Mouse (Mus musculus) MEL (cell line): ENCODE data around the gene Fmc1. TPM values are rescaled to one million over a fixed set of nuclear protein-coding genes. Genes with fewer than 3 reads are reported as not detected.
A peak's percentile ranks its signal among the peaks of the same experiment; 100 is the strongest.

Experiments used
- DNase-seq: peaks from one replicate; pipeline ENCODE4 v3.0.0; 2011; ENCODE audit warnings: low read depth, low spot score
- H3K27ac ChIP-seq: 2 replicates; pipeline ENCODE4 v1.5.1; 2012; ENCODE audit warnings: low read depth, mild to moderate bottlenecking, control low read depth, low read length, moderate library complexity; ENCODE audit not compliant: control insufficient read depth
- H3K27me3 ChIP-seq, 2 experiments: fragments of 150-350 bp in 1 of 2; sonication (generic) in 1 of 2; 2 replicates each; pipeline ENCODE4 v1.6.1; 2012; ENCODE audit warnings: low read length in 2 of 2, mild to moderate bottlenecking in 2 of 2, improper control_type of control experiment in 1 of 2, moderate library complexity in 1 of 2; ENCODE audit not compliant: insufficient read depth in 2 of 2, control insufficient read depth in 1 of 2
- H3K36me3 ChIP-seq, 2 experiments: 2 replicates each; pipeline ENCODE4 v1.6.1; 2012 to 2014; ENCODE audit warnings: low read length in 2 of 2, improper control_type of control experiment in 1 of 2, inconsistent platforms in 1 of 2, mild to moderate bottlenecking in 1 of 2; ENCODE audit not compliant: insufficient read depth in 2 of 2, control insufficient read depth in 1 of 2
- H3K4me1 ChIP-seq, 2 experiments: fragments of 150-350 bp in 1 of 2; sonication (generic) in 1 of 2; 2 replicates each; pipeline ENCODE4 v1.6.1; 2012; ENCODE audit warnings: low read length in 2 of 2, improper control_type of control experiment in 1 of 2, mild to moderate bottlenecking in 1 of 2; ENCODE audit not compliant: insufficient read depth in 2 of 2, control insufficient read depth in 1 of 2
- H3K4me3 ChIP-seq, 2 experiments: fragments of 150-350 bp in 1 of 2; sonication (generic) in 1 of 2; 2 replicates each; pipeline ENCODE4 v1.5.1; 2012; ENCODE audit warnings: low read depth in 2 of 2, low read length in 2 of 2, mild to moderate bottlenecking in 2 of 2, moderate library complexity in 2 of 2, control low read depth in 1 of 2, improper control_type of control experiment in 1 of 2; ENCODE audit not compliant: control insufficient read depth in 1 of 2, insufficient read depth in 1 of 2
- H3K79me2 ChIP-seq: 2 replicates; pipeline ENCODE4 v1.6.1; 2012; ENCODE audit warnings: mild to moderate bottlenecking, low read length, moderate library complexity; ENCODE audit not compliant: control insufficient read depth, poor library complexity, insufficient read depth
- H3K9ac ChIP-seq: 2 replicates; pipeline ENCODE4 v1.6.1; 2012; ENCODE audit warnings: low read depth, mild to moderate bottlenecking, control low read depth, low read length, moderate library complexity; ENCODE audit not compliant: control insufficient read depth, poor library complexity, severe bottlenecking
- H3K9me3 ChIP-seq: fragments of 150-350 bp; sonication (generic); replicated peaks from 2 replicates; pipeline ENCODE4 v1.6.1; 2012; ENCODE audit warnings: mild to moderate bottlenecking, low read length, improper control_type of control experiment, moderate library complexity; ENCODE audit not compliant: insufficient read depth
- BHLHE40 ChIP-seq: IDR thresholded peaks from 2 replicates; pipeline ENCODE4 v1.6.1; 2012; ENCODE audit warnings: low read depth, mild to moderate bottlenecking, inconsistent platforms, low read length, improper control_type of control experiment, borderline replicate concordance
- CHD1 ChIP-seq: IDR thresholded peaks from 2 replicates; pipeline ENCODE4 v1.6.1; 2012; ENCODE audit warnings: low read depth, mild to moderate bottlenecking, inconsistent platforms, low read length, improper control_type of control experiment
- CHD2 ChIP-seq: IDR thresholded peaks from 2 replicates; pipeline ENCODE4 v1.6.1; 2011; ENCODE audit warnings: low read length, improper control_type of control experiment
- CTCF ChIP-seq, 3 experiments: IDR thresholded peaks in 2 of 3; conservative IDR thresholded peaks in 1 of 3; 2 replicates each; pipeline ENCODE4 v1.5.1; 2011 to 2012; ENCODE audit warnings: low read length in 3 of 3, low read depth in 2 of 3, mild to moderate bottlenecking in 2 of 3, improper control_type of control experiment in 1 of 3, inconsistent platforms in 1 of 3, mixed read lengths in 1 of 3, moderate library complexity in 1 of 3; ENCODE audit not compliant: control insufficient read depth in 1 of 3, insufficient read depth in 1 of 3, poor library complexity in 1 of 3, severe bottlenecking in 1 of 3
- E2F4 ChIP-seq: IDR thresholded peaks from 2 replicates; pipeline ENCODE4 v1.6.1; 2011; ENCODE audit warnings: low read depth, low read length, improper control_type of control experiment, borderline replicate concordance
- EP300 ChIP-seq, 2 experiments: IDR thresholded peaks; 2 replicates each; pipeline ENCODE4 v1.6.1; 2011; ENCODE audit warnings: improper control_type of control experiment in 2 of 2, low read length in 2 of 2, low read depth in 1 of 2, mild to moderate bottlenecking in 1 of 2
- ETS1 ChIP-seq: IDR thresholded peaks from 2 replicates; pipeline ENCODE4 v1.6.1; 2012; ENCODE audit warnings: low read depth, mild to moderate bottlenecking, inconsistent platforms, low read length, improper control_type of control experiment, moderate library complexity
- HCFC1 ChIP-seq: IDR thresholded peaks from 2 replicates; pipeline ENCODE4 v1.6.1; 2012; ENCODE audit warnings: low read depth, mild to moderate bottlenecking, inconsistent platforms, low read length, improper control_type of control experiment, moderate library complexity
- KAT2A ChIP-seq: conservative IDR thresholded peaks from 2 replicates; pipeline ENCODE4 v1.6.1; 2012; ENCODE audit warnings: low read depth, low read length, improper control_type of control experiment, inconsistent platforms
- MAX ChIP-seq: IDR thresholded peaks from 2 replicates; pipeline ENCODE4 v1.6.1; 2011; ENCODE audit warnings: low read length, improper control_type of control experiment
- MAZ ChIP-seq: IDR thresholded peaks from 2 replicates; pipeline ENCODE4 v1.6.1; 2012; ENCODE audit warnings: low read depth, mild to moderate bottlenecking, inconsistent platforms, low read length, improper control_type of control experiment
- MXI1 ChIP-seq: IDR thresholded peaks from 2 replicates; pipeline ENCODE4 v1.6.1; 2011; ENCODE audit warnings: mild to moderate bottlenecking, low read depth, low read length, improper control_type of control experiment
- MYB ChIP-seq: IDR thresholded peaks from 2 replicates; pipeline ENCODE4 v1.6.1; 2011; ENCODE audit warnings: mild to moderate bottlenecking, low read depth, low read length, improper control_type of control experiment
- NELFE ChIP-seq: IDR thresholded peaks from 2 replicates; pipeline ENCODE4 v1.6.1; 2011; ENCODE audit warnings: low read depth, low read length, improper control_type of control experiment
- NRF1 ChIP-seq: IDR thresholded peaks from 2 replicates; pipeline ENCODE4 v1.6.1; 2014; ENCODE audit warnings: low read depth, mild to moderate bottlenecking, inconsistent platforms, low read length, improper control_type of control experiment, moderate library complexity; ENCODE audit not compliant: poor library complexity, insufficient read depth, severe bottlenecking
- POLR2A ChIP-seq, 2 experiments: IDR thresholded peaks; 2 replicates each; pipeline ENCODE4 v1.6.1; 2011 to 2012; ENCODE audit warnings: low read length in 2 of 2, mild to moderate bottlenecking in 2 of 2, control low read depth in 1 of 2, improper control_type of control experiment in 1 of 2, low read depth in 1 of 2, moderate library complexity in 1 of 2; ENCODE audit not compliant: control insufficient read depth in 1 of 2, insufficient read depth in 1 of 2, poor library complexity in 1 of 2
- POLR2AphosphoS2 ChIP-seq: IDR thresholded peaks from 2 replicates; pipeline ENCODE4 v1.6.1; 2011; ENCODE audit warnings: low read length, improper control_type of control experiment
- POLR2AphosphoS5 ChIP-seq: IDR thresholded peaks from 2 replicates; pipeline ENCODE4 v1.6.1; 2012; ENCODE audit warnings: low read depth, borderline replicate concordance, mild to moderate bottlenecking, inconsistent platforms, low read length, moderate library complexity, mixed read lengths
- RAD21 ChIP-seq: IDR thresholded peaks from 2 replicates; pipeline ENCODE4 v1.6.1; 2011; ENCODE audit warnings: mild to moderate bottlenecking, low read depth, low read length, improper control_type of control experiment
- TAL1 ChIP-seq: IDR thresholded peaks from 2 replicates; pipeline ENCODE4 v1.6.1; 2012; ENCODE audit warnings: mild to moderate bottlenecking, inconsistent platforms, low read length, moderate library complexity, mixed read lengths
- TBP ChIP-seq: IDR thresholded peaks from 2 replicates; pipeline ENCODE4 v1.8.0; 2011; ENCODE audit warnings: low read depth, low read length, improper control_type of control experiment
- TCF12 ChIP-seq: IDR thresholded peaks from 2 replicates; pipeline ENCODE4 v1.6.1; 2014; ENCODE audit warnings: low read depth, mild to moderate bottlenecking, inconsistent platforms, low read length, improper control_type of control experiment, moderate library complexity
- UBTF ChIP-seq: IDR thresholded peaks from 2 replicates; pipeline ENCODE4 v1.6.1; 2012; ENCODE audit warnings: low read depth, mild to moderate bottlenecking, inconsistent platforms, low read length, improper control_type of control experiment, moderate library complexity, borderline replicate concordance; ENCODE audit not compliant: insufficient read depth
- USF1 ChIP-seq: IDR thresholded peaks from 2 replicates; pipeline ENCODE4 v1.6.1; 2014; ENCODE audit warnings: low read depth, mild to moderate bottlenecking, inconsistent platforms, low read length, improper control_type of control experiment, moderate library complexity
- USF2 ChIP-seq, 2 experiments: IDR thresholded peaks; 2 replicates each; pipeline ENCODE4 v1.6.1; 2011 to 2012; ENCODE audit warnings: improper control_type of control experiment in 2 of 2, low read length in 2 of 2, borderline replicate concordance in 1 of 2, inconsistent platforms in 1 of 2, low read depth in 1 of 2, mild to moderate bottlenecking in 1 of 2; ENCODE audit not compliant: insufficient read depth in 1 of 2
- ZKSCAN1 ChIP-seq: IDR thresholded peaks from 2 replicates; pipeline ENCODE4 v1.6.1; 2012; ENCODE audit warnings: low read depth, mild to moderate bottlenecking, inconsistent platforms, low read length, improper control_type of control experiment, moderate library complexity
- ZMIZ1 ChIP-seq: IDR thresholded peaks from 2 replicates; pipeline ENCODE4 v1.6.1; 2012; ENCODE audit warnings: low read depth, mild to moderate bottlenecking, inconsistent platforms, low read length, improper control_type of control experiment, moderate library complexity
- ZNF384 ChIP-seq: IDR thresholded peaks from 2 replicates; pipeline ENCODE4 v1.6.1; 2012; ENCODE audit warnings: low read depth, mild to moderate bottlenecking, inconsistent platforms, low read length, improper control_type of control experiment
- polyA plus RNA-seq, 2 experiments: library from polyadenylated mRNA; stranded (reverse) in 1 of 2; unstranded in 1 of 2; fragments of >175 nt in 1 of 2; fragments of >200 nt in 1 of 2; gene quantifications; 2 replicates each; pipeline versions ENCODE4 v1.2.1 to v1.2.4; 2012; ENCODE audit warnings: low replicate concordance in 2 of 2, low read depth in 1 of 2; ENCODE audit not compliant: insufficient read length in 2 of 2, insufficient read depth in 1 of 2, missing spikeins in 1 of 2
- total RNA-seq: library from RNA; depleted of rRNA; stranded (reverse); fragments of 300-350 nt; gene quantifications from 2 replicates; pipeline ENCODE4 v1.2.3, GENCODE M21; 2012

The Fmc1 gene
- total and polyA plus RNA-seq, 3 experiments = 86.1 to 124 TPM; not detected in 1

DNA sequence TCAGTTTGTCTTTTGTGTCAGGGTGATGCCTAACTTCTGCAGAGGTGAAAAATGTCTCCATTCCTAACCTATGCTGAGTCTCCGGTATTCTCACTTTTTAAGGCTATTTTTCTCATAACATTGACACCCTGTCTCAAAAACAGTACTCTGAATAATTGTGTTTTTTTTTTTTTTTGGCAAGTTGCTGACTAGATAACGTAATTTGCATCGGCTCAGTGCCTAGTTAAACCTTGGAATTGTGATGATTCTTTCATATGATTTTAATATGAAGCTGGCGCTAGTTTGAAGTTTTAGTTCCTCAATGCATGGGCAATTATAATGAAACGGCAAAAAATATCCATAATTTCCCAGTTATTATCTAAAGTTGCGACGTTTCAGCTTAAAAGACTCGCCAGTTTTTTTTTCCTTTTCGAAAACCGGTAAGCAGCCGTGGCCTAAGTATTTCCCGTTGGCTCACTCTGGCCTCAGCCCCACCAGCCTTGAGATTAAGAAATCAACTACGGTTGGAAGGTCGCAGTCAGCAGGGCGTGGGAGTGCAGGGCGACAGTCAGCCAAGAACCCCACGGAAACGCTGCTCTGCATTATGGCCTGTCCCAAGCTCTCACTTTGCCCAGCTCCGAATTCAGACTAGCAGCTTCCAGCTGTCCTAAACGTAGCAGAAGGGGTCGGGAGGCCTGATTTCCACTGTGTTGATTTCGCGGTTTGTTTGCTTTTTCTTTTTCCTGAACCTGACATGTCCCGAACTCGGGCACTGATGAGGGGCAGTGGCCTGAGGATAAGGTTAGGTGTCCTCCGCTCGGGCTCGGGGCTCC is 17.2 kb downstream of the Fmc1 start (continued):
- TF ChIP-seq USF2 (IDR thresholded peaks at IDR 0.05; ENCODE audit: borderline replicate concordance in 1 of 2, insufficient read depth in 1 of 2, low read depth in 1 of 2, low read length in 2 of 2) (no peak), POLR2A (IDR thresholded peaks at IDR 0.05; ENCODE audit: control insufficient read depth in 1 of 2, insufficient read depth in 1 of 2, low read depth in 1 of 2, low read length in 2 of 2, poor library complexity in 1 of 2) (no peak; a peak in 1 of 4 replicates), TBP (peak; percentile 45), BHLHE40 (no peak), NRF1 (no peak), MAZ (peak; percentile 30), ZKSCAN1 (no peak), TAL1 (no peak), ZMIZ1 (peak; percentile 43), KAT2A (no peak; the same call in 1 of the 2 replicates)

DNA sequence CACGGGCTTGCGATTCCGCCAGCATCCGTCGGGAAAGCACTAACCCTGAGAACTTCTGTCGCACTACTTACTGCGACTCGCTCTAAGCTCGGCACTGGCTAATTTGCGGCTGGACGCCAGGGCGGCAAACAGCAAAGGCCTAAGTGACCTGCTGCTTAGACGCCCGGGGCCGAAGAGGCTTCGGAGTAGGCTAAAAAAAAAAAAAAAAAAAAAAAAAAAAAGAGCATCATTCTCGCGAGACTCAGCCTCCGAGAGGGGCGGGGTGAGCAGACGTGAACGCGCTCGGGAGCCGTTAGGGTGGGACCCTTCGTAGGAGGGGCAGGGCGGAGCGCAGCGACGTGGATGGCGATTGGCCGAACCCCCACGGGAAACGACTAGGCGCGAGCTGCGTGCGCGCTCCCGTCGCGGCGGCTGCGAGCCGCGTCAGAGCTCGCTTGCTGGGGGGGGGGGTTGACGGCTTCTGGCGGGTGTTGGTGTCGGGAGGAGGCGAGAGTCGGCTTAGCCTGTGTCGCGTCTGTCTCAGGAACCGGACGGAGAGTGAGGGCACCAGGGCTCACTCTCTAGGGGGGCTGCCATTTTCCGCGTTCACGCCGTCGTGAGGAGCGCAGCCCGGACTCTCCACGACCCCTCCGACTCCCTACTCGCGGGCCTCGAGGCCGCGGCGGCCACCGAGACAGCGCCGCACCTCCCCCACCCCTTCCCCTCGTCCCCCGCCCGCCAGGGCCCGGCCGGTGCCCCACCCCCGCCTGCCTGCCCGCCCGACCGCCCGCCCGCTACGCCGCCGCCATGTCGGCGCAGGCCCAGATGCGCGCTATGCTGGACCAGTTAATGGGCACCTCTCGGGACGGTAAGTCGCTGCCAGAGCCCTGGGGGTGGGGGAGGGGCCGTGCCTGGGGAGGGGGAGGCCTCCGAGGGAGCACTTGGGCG is 18.0 kb downstream of the Fmc1 start, which contains the start of gene Luc7l2:
Gene Luc7l2 (plus strand): TSS at position 273 of the 927 bp plus-strand sequence.
- H3K27ac ChIP-seq = peak within 1 kb of the TSS; percentile 98
- no peak; the same call in 1 of the 2 replicates for TF ChIP-seq CHD1
- peak; percentile 99 for TF ChIP-seq CHD2
- 0 out of 2 replicates have a peak, but pooled peaks have one; percentile 43 for TF ChIP-seq POLR2AphosphoS5
- peak; percentile 19 for TF ChIP-seq MXI1
- 0 out of 2 replicates have a peak, but pooled peaks have one; percentile 12 for TF ChIP-seq MAX
- TF ChIP-seq NELFE = peak; percentile 98
- TF ChIP-seq ETS1 = no peak; the same call in none of the 2 replicates
- peak; percentile 76 to 98 for TF ChIP-seq POLR2A (IDR thresholded peaks at IDR 0.05; ENCODE audit: control insufficient read depth in 1 of 2, insufficient read depth in 1 of 2, low read depth in 1 of 2, low read length in 2 of 2, poor library complexity in 1 of 2)
- TF ChIP-seq E2F4 = 0 out of 2 replicates have a peak, but pooled peaks have one; percentile 9
- no peak; the same call in 1 of the 2 replicates for TF ChIP-seq KAT2A
- no peak for TF ChIP-seq USF1
- peak; percentile 77 for TF ChIP-seq TCF12
- TF ChIP-seq UBTF = 0 out of 2 replicates have a peak, but pooled peaks have one; percentile 52
- peak; percentile 99 for TF ChIP-seq ZNF384
- peak; percentile 62; the same call in 1 of the 2 replicates for TF ChIP-seq ZKSCAN1
- TF ChIP-seq EP300 (IDR thresholded peaks at IDR 0.05; ENCODE audit: low read depth in 1 of 2, low read length in 2 of 2) = peak in 1 of 2 experiments; percentile 50; a peak in 2 of 4 replicates
- no peak for TF ChIP-seq USF2 (IDR thresholded peaks at IDR 0.05; ENCODE audit: borderline replicate concordance in 1 of 2, insufficient read depth in 1 of 2, low read depth in 1 of 2, low read length in 2 of 2)
- TF ChIP-seq TBP = peak; percentile 87
- TF ChIP-seq POLR2AphosphoS2 = peak; percentile 92
- peak; percentile 89 for TF ChIP-seq ZMIZ1
- no peak for TF ChIP-seq CTCF (IDR thresholded peaks at IDR 0.05 in 2 of 3, conservative IDR thresholded peaks at IDR 0.05 in 1 of 3; ENCODE audit: control insufficient read depth in 1 of 3, insufficient read depth in 1 of 3, low read depth in 2 of 3, low read length in 3 of 3, poor library complexity in 1 of 3, severe bottlenecking in 1 of 3)
- TF ChIP-seq MYB = peak; percentile 62
- TF ChIP-seq RAD21 = no peak
- TF ChIP-seq HCFC1 = peak; percentile 88
- TF ChIP-seq NRF1 = peak; percentile 36

More for the DNA sequence above, 18.0 kb downstream of the Fmc1 start, which contains the start of gene Luc7l2:
- H3K79me2 ChIP-seq = peaks cover 37% of the 10 kb centered on the region
- DNase-seq = peak; percentile 100
- H3K9ac ChIP-seq = peak within 1 kb of the TSS; percentile 95
- H3K27me3 ChIP-seq = no peaks in the 10 kb centered on the region
- peaks cover 21 to 34% of the 10 kb centered on the region in 2 experiments for H3K36me3 ChIP-seq
- peaks cover 12 to 16% of the 10 kb centered on the region in 2 experiments for H3K4me1 ChIP-seq
- H3K9me3 ChIP-seq = no peaks in the 10 kb centered on the region
- H3K4me3 ChIP-seq = peak within 1 kb of the TSS; percentile 92 to 94
